Mouse (Mus musculus) MEL (cell line): Measurements from ENCODE around the gene Tle4. TPM values are rescaled to one million over a fixed set of nuclear protein-coding genes. Genes with fewer than 3 reads are reported as not detected.

Source experiments
- DNase-seq: peaks from one replicate; pipeline ENCODE4 v3.0.0; 2011; ENCODE audit warnings: low read depth, low spot score
- H3K27ac ChIP-seq: 2 replicates; pipeline ENCODE4 v1.5.1; 2012; ENCODE audit warnings: low read depth, mild to moderate bottlenecking, control low read depth, low read length, moderate library complexity; ENCODE audit not compliant: control insufficient read depth
- H3K27me3 ChIP-seq, 2 experiments: fragments of 150-350 bp in 1 of 2; sonication (generic) in 1 of 2; 2 replicates each; pipeline ENCODE4 v1.6.1; 2012; ENCODE audit warnings: low read length in 2 of 2, mild to moderate bottlenecking in 2 of 2, improper control_type of control experiment in 1 of 2, moderate library complexity in 1 of 2; ENCODE audit not compliant: insufficient read depth in 2 of 2, control insufficient read depth in 1 of 2
- H3K36me3 ChIP-seq, 2 experiments: 2 replicates each; pipeline ENCODE4 v1.6.1; 2012 to 2014; ENCODE audit warnings: low read length in 2 of 2, improper control_type of control experiment in 1 of 2, inconsistent platforms in 1 of 2, mild to moderate bottlenecking in 1 of 2; ENCODE audit not compliant: insufficient read depth in 2 of 2, control insufficient read depth in 1 of 2
- H3K4me1 ChIP-seq, 2 experiments: fragments of 150-350 bp in 1 of 2; sonication (generic) in 1 of 2; 2 replicates each; pipeline ENCODE4 v1.6.1; 2012; ENCODE audit warnings: low read length in 2 of 2, improper control_type of control experiment in 1 of 2, mild to moderate bottlenecking in 1 of 2; ENCODE audit not compliant: insufficient read depth in 2 of 2, control insufficient read depth in 1 of 2
- H3K4me3 ChIP-seq, 2 experiments: fragments of 150-350 bp in 1 of 2; sonication (generic) in 1 of 2; 2 replicates each; pipeline ENCODE4 v1.5.1; 2012; ENCODE audit warnings: low read depth in 2 of 2, low read length in 2 of 2, mild to moderate bottlenecking in 2 of 2, moderate library complexity in 2 of 2, control low read depth in 1 of 2, improper control_type of control experiment in 1 of 2; ENCODE audit not compliant: control insufficient read depth in 1 of 2, insufficient read depth in 1 of 2
- H3K79me2 ChIP-seq: 2 replicates; pipeline ENCODE4 v1.6.1; 2012; ENCODE audit warnings: mild to moderate bottlenecking, low read length, moderate library complexity; ENCODE audit not compliant: control insufficient read depth, poor library complexity, insufficient read depth
- H3K9ac ChIP-seq: 2 replicates; pipeline ENCODE4 v1.6.1; 2012; ENCODE audit warnings: low read depth, mild to moderate bottlenecking, control low read depth, low read length, moderate library complexity; ENCODE audit not compliant: control insufficient read depth, poor library complexity, severe bottlenecking
- H3K9me3 ChIP-seq: fragments of 150-350 bp; sonication (generic); replicated peaks from 2 replicates; pipeline ENCODE4 v1.6.1; 2012; ENCODE audit warnings: mild to moderate bottlenecking, low read length, improper control_type of control experiment, moderate library complexity; ENCODE audit not compliant: insufficient read depth
- CHD1 ChIP-seq: IDR thresholded peaks from 2 replicates; pipeline ENCODE4 v1.6.1; 2012; ENCODE audit warnings: low read depth, mild to moderate bottlenecking, inconsistent platforms, low read length, improper control_type of control experiment
- CHD2 ChIP-seq: IDR thresholded peaks from 2 replicates; pipeline ENCODE4 v1.6.1; 2011; ENCODE audit warnings: low read length, improper control_type of control experiment
- CTCF ChIP-seq, 3 experiments: IDR thresholded peaks in 2 of 3; conservative IDR thresholded peaks in 1 of 3; 2 replicates each; pipeline ENCODE4 v1.5.1; 2011 to 2012; ENCODE audit warnings: low read length in 3 of 3, low read depth in 2 of 3, mild to moderate bottlenecking in 2 of 3, improper control_type of control experiment in 1 of 3, inconsistent platforms in 1 of 3, mixed read lengths in 1 of 3, moderate library complexity in 1 of 3; ENCODE audit not compliant: control insufficient read depth in 1 of 3, insufficient read depth in 1 of 3, poor library complexity in 1 of 3, severe bottlenecking in 1 of 3
- E2F4 ChIP-seq: IDR thresholded peaks from 2 replicates; pipeline ENCODE4 v1.6.1; 2011; ENCODE audit warnings: low read depth, low read length, improper control_type of control experiment, borderline replicate concordance
- EP300 ChIP-seq, 2 experiments: IDR thresholded peaks; 2 replicates each; pipeline ENCODE4 v1.6.1; 2011; ENCODE audit warnings: improper control_type of control experiment in 2 of 2, low read length in 2 of 2, low read depth in 1 of 2, mild to moderate bottlenecking in 1 of 2
- GABPA ChIP-seq: IDR thresholded peaks from 2 replicates; pipeline ENCODE4 v1.6.1; 2012; ENCODE audit warnings: low read depth, mild to moderate bottlenecking, inconsistent platforms, low read length, improper control_type of control experiment, moderate library complexity
- HCFC1 ChIP-seq: IDR thresholded peaks from 2 replicates; pipeline ENCODE4 v1.6.1; 2012; ENCODE audit warnings: low read depth, mild to moderate bottlenecking, inconsistent platforms, low read length, improper control_type of control experiment, moderate library complexity
- JUND ChIP-seq: IDR thresholded peaks from 2 replicates; pipeline ENCODE4 v1.6.1; 2011; ENCODE audit warnings: low read depth, mild to moderate bottlenecking, improper control_type of control experiment, low read length
- MAFK ChIP-seq: IDR thresholded peaks from 2 replicates; pipeline ENCODE4 v1.6.1; 2011; ENCODE audit warnings: low read depth, mild to moderate bottlenecking, low read length, improper control_type of control experiment, borderline replicate concordance
- MAX ChIP-seq: IDR thresholded peaks from 2 replicates; pipeline ENCODE4 v1.6.1; 2011; ENCODE audit warnings: low read length, improper control_type of control experiment
- MEF2A ChIP-seq: IDR thresholded peaks from 2 replicates; pipeline ENCODE4 v1.6.1; 2014; ENCODE audit warnings: low read depth, mild to moderate bottlenecking, inconsistent platforms, low read length, improper control_type of control experiment; ENCODE audit not compliant: poor library complexity, insufficient replicate concordance, severe bottlenecking; ENCODE audit errors: extremely low read depth
- POLR2A ChIP-seq, 2 experiments: IDR thresholded peaks; 2 replicates each; pipeline ENCODE4 v1.6.1; 2011 to 2012; ENCODE audit warnings: low read length in 2 of 2, mild to moderate bottlenecking in 2 of 2, control low read depth in 1 of 2, improper control_type of control experiment in 1 of 2, low read depth in 1 of 2, moderate library complexity in 1 of 2; ENCODE audit not compliant: control insufficient read depth in 1 of 2, insufficient read depth in 1 of 2, poor library complexity in 1 of 2
- POLR2AphosphoS2 ChIP-seq: IDR thresholded peaks from 2 replicates; pipeline ENCODE4 v1.6.1; 2011; ENCODE audit warnings: low read length, improper control_type of control experiment
- POLR2AphosphoS5 ChIP-seq: IDR thresholded peaks from 2 replicates; pipeline ENCODE4 v1.6.1; 2012; ENCODE audit warnings: low read depth, borderline replicate concordance, mild to moderate bottlenecking, inconsistent platforms, low read length, moderate library complexity, mixed read lengths
- RAD21 ChIP-seq: IDR thresholded peaks from 2 replicates; pipeline ENCODE4 v1.6.1; 2011; ENCODE audit warnings: mild to moderate bottlenecking, low read depth, low read length, improper control_type of control experiment
- RCOR1 ChIP-seq: IDR thresholded peaks from 2 replicates; pipeline ENCODE4 v1.6.1; 2012; ENCODE audit warnings: low read depth, mild to moderate bottlenecking, inconsistent platforms, low read length, improper control_type of control experiment
- TBP ChIP-seq: IDR thresholded peaks from 2 replicates; pipeline ENCODE4 v1.8.0; 2011; ENCODE audit warnings: low read depth, low read length, improper control_type of control experiment
- TCF12 ChIP-seq: IDR thresholded peaks from 2 replicates; pipeline ENCODE4 v1.6.1; 2014; ENCODE audit warnings: low read depth, mild to moderate bottlenecking, inconsistent platforms, low read length, improper control_type of control experiment, moderate library complexity
- ZC3H11A ChIP-seq: IDR thresholded peaks from 2 replicates; pipeline ENCODE4 v1.6.1; 2012; ENCODE audit warnings: low read depth, mild to moderate bottlenecking, inconsistent platforms, low read length, improper control_type of control experiment
- ZMIZ1 ChIP-seq: IDR thresholded peaks from 2 replicates; pipeline ENCODE4 v1.6.1; 2012; ENCODE audit warnings: low read depth, mild to moderate bottlenecking, inconsistent platforms, low read length, improper control_type of control experiment, moderate library complexity
- ZNF384 ChIP-seq: IDR thresholded peaks from 2 replicates; pipeline ENCODE4 v1.6.1; 2012; ENCODE audit warnings: low read depth, mild to moderate bottlenecking, inconsistent platforms, low read length, improper control_type of control experiment
- polyA plus RNA-seq, 2 experiments: library from polyadenylated mRNA; stranded (reverse) in 1 of 2; unstranded in 1 of 2; fragments of >175 nt in 1 of 2; fragments of >200 nt in 1 of 2; gene quantifications; 2 replicates each; pipeline versions ENCODE4 v1.2.1 to v1.2.4; 2012; ENCODE audit warnings: low replicate concordance in 2 of 2, low read depth in 1 of 2; ENCODE audit not compliant: insufficient read length in 2 of 2, insufficient read depth in 1 of 2, missing spikeins in 1 of 2
- total RNA-seq: library from RNA; depleted of rRNA; stranded (reverse); fragments of 300-350 nt; gene quantifications from 2 replicates; pipeline ENCODE4 v1.2.3, GENCODE M21; 2012

The Tle4 gene
- total and polyA plus RNA-seq, 3 experiments: 6.0 to 42.5 (median 14.0) TPM

DNA sequence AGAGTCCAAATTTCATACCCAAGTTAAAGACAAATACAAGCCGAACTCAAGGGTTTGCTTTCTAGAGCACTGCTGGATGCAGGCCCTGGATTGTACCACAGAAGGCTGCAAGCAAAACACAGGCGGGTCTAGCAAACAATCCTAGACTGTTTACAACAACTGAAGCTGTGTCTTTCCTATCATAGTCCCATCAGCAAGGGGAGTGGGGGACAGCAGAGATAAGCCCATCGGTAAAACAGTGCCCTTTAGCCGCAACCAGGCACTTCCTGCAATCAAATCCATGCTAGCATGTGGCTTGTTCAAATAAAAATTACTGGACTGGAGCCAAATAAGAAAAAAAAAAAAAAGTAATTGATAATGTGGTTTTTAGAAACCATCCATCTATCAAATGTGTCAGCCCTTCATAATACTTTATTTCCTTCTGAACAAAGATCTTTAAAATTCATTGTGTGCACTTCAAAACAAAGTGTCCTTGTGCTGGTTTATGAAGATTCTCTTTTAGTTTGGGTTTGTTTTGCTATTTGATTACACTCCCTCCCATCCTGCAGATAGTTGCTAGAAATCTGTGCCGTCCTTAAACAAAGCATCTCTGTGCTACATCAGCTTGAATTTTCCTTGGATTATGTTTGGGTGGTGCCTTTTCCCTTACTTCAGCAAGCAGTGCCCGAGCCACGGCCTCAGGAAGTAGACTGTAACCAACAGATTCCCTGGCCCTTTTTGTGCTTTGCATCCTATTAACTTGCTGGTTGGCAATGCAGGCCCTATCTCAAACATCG lies 12.9 kb upstream of the Tle4 start:
- no peak for DNase-seq
- Histone ChIP-seq H3K9ac (no peak overlapping the region), H3K4me1 (no peaks in the 10 kb centered on the region), H3K27ac (no peak overlapping the region), H3K79me2 (no peaks in the 10 kb centered on the region), H3K4me3 (no peak overlapping the region), H3K27me3 (peaks cover 0 to 2% of the 10 kb centered on the region in 2 experiments; a peak in 2 of 4 replicates), H3K9me3 (no peaks in the 10 kb centered on the region), H3K36me3 (no peaks in the 10 kb centered on the region)
- TF ChIP-seq RAD21: no peak
- TF ChIP-seq ZC3H11A: no peak
- no peak for TF ChIP-seq JUND
- no peak for TF ChIP-seq CHD2
- no peak for TF ChIP-seq MEF2A
- TF ChIP-seq E2F4: no peak
- TF ChIP-seq CTCF (IDR thresholded peaks at IDR 0.05 in 2 of 3, conservative IDR thresholded peaks at IDR 0.05 in 1 of 3; ENCODE audit: control insufficient read depth in 1 of 3, insufficient read depth in 1 of 3, low read depth in 2 of 3, low read length in 3 of 3, poor library complexity in 1 of 3, severe bottlenecking in 1 of 3): no peak
- no peak for TF ChIP-seq POLR2AphosphoS5
- no peak for TF ChIP-seq TBP
- no peak for TF ChIP-seq POLR2AphosphoS2
- TF ChIP-seq ZMIZ1: no peak
- TF ChIP-seq MAX: no peak
- no peak for TF ChIP-seq ZNF384
- TF ChIP-seq POLR2A (IDR thresholded peaks at IDR 0.05; ENCODE audit: control insufficient read depth in 1 of 2, insufficient read depth in 1 of 2, low read depth in 1 of 2, low read length in 2 of 2, poor library complexity in 1 of 2): no peak
- no peak for TF ChIP-seq HCFC1

DNA sequence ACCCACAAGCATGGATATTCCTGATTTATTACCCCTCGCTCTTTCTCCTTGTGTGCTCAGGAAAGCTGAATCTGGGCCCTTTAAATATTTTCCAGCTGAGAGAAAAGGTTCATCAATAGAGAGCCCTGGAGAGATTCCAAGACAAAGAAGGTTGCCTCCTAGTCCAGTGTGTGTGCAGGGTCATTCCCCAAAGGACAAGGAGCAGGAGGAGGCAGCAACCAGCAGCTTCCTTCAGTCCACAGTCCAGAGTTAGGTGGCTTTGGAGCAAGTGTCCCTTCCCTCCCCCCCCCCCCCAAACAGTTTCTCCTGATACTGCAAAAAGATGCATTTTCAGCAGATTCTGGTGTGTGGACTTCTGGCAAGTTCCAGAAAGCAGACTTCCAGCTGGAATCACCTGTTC lies 3.0 kb upstream of the Tle4 start:
- Histone ChIP-seq H3K27ac (no peak overlapping the region), H3K9ac (no peak overlapping the region)
- TF ChIP-seq E2F4 (no peak), MAFK (no peak), RCOR1 (no peak), GABPA (no peak), EP300 (IDR thresholded peaks at IDR 0.05; ENCODE audit: low read depth in 1 of 2, low read length in 2 of 2) (no peak), ZNF384 (no peak), HCFC1 (no peak), ZC3H11A (no peak), POLR2A (IDR thresholded peaks at IDR 0.05; ENCODE audit: control insufficient read depth in 1 of 2, insufficient read depth in 1 of 2, low read depth in 1 of 2, low read length in 2 of 2, poor library complexity in 1 of 2) (no peak), TCF12 (no peak), TBP (no peak), CHD1 (no peak), JUND (no peak), CTCF (IDR thresholded peaks at IDR 0.05 in 2 of 3, conservative IDR thresholded peaks at IDR 0.05 in 1 of 3; ENCODE audit: control insufficient read depth in 1 of 3, insufficient read depth in 1 of 3, low read depth in 2 of 3, low read length in 3 of 3, poor library complexity in 1 of 3, severe bottlenecking in 1 of 3) (no peak)
- TF ChIP-seq, all 39 proteins: peak for 0
- no peak overlapping the region for H3K4me3 ChIP-seq
- H3K4me1 ChIP-seq: peaks cover 0 to 6% of the 10 kb centered on the region in 2 experiments; a peak in 2 of 4 replicates
- peaks cover 18% of the 10 kb centered on the region for H3K79me2 ChIP-seq
- no peaks in the 10 kb centered on the region for H3K9me3 ChIP-seq
- no peak for DNase-seq
- H3K36me3 ChIP-seq: peaks cover 0 to 2% of the 10 kb centered on the region in 2 experiments; a peak in 1 of 4 replicates
- H3K27me3 ChIP-seq: peaks cover 0 to 1% of the 10 kb centered on the region in 2 experiments; a peak in 1 of 4 replicates
